Mouse (Mus musculus): ENCODE results near the gene Hist1h2bh.
"Not testable (repeated sequence)": the region's sequence is repeated elsewhere in the genome, so short reads cannot be mapped to it uniquely, and the experiment has no call there.

Gene Hist1h2bh

GRCm38 (mm10) chr13:23542999-23543607 lies at the start of gene Hist1h2bh:
TSS of gene Hist1h2bh (minus strand) at chr13:23543392.
- DNase-seq (ENCODE audit: extremely low read depth, low read depth, low spot score), result peak; percentile 97

DNA sequence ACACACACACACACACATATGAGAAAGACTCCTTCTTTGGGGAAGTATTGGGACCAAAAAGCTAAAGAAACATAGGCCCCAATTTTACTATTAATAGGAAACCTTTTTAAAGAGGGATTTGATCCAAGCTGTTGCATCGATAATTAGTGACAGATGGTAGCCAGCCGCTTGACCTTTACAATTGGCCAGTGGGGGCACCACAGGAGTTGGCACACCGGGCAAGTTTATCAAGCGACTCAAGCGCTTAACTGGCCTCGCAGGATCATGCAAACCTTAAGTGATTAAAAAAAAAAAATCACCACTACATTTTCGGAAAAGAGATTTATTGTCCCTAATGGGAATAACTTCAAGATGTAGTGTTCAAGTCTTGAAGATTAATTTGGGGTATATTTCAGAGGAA lies 49.4 kb upstream of the Hist1h2bh start:
- DNase-seq (ENCODE audit: extremely low read depth, low read depth, low spot score), result no peak

- not testable (repeated sequence) for DNase-seq (ENCODE audit: extremely low read depth, low read depth, low spot score)
These were observed 48.7 kb upstream of the Hist1h2bh start for GRCm38 (mm10) chr13:23591886-23592285.

DNA sequence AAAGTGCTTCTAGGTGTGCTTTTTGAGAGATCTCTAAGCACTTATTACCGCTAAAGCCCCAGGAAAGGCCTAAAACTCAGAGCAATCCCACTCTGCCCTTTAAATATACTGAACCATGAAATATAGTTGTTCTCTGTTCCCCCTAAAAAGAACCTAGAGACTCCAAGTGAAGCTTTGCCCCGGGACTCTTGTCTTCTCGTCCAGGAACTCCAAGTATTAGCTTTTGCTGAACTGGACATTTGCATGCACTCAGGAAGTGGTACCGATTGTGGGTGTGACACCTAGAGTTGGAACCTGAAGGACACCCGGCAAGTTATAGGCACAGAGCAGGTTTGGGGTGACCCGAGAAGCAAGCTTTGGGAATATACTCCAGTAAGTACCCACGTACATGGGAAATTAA lies 48.0 kb upstream of the Hist1h2bh start:
- DNase-seq (ENCODE audit: extremely low read depth, low read depth, low spot score), result no peak

GRCm38 (mm10) chr13:23586940-23587225 lies 43.7 kb upstream of the Hist1h2bh start:
- no peak for DNase-seq (ENCODE audit: extremely low read depth, low read depth, low spot score)

GRCm38 (mm10) chr13:23586099-23586939 lies 43.1 kb upstream of the Hist1h2bh start:
- DNase-seq (ENCODE audit: extremely low read depth, low read depth, low spot score), result no peak

- DNase-seq (ENCODE audit: extremely low read depth, low read depth, low spot score), result peak; percentile 81
These were observed 42.4 kb upstream of the Hist1h2bh start for GRCm38 (mm10) chr13:23585442-23586098.

DNA sequence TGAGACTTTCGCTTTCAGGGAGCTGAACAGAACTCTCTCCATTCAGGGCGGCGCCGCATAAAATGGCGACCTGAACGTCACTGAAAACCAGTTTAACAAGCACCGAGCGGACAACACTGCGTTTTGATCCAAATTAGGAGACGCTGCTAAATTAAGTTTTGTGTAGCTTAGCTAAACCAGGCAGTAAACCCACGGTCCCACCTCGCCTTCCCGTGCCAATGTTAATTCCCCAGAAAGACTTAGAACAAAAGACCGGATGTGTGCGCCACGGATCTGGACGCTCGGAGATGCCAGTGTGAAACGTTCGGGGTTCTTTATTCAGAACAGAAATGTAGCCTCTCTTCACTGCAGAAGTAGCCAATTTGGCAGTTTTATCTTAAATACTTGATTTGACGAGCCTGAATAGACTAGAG lies 41.8 kb upstream of the Hist1h2bh start:
- no peak for DNase-seq (ENCODE audit: extremely low read depth, low read depth, low spot score)

DNA sequence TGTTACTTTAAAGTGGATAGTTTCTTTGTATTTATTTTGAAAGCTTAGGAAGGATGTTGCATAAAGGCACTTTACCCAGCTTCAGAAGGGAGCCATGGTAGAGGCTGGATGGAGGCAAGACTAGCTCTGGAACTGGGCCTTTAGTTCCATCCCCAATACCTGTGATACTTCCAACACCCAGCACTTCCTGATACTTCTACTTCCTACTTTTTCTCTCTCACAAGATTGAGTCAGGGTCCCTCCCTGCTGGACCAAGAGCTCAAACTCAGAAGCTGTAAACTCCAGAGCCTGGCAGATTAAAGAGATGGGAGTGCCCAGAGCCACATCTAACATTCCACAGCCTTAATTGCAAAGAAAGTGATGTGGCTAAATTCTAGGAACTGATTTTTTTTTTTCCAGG lies 41.1 kb upstream of the Hist1h2bh start:
- no peak for DNase-seq (ENCODE audit: extremely low read depth, low read depth, low spot score)

- no peak for DNase-seq (ENCODE audit: extremely low read depth, low read depth, low spot score)
These were observed 40.3 kb upstream of the Hist1h2bh start for GRCm38 (mm10) chr13:23583387-23584068.

DNA sequence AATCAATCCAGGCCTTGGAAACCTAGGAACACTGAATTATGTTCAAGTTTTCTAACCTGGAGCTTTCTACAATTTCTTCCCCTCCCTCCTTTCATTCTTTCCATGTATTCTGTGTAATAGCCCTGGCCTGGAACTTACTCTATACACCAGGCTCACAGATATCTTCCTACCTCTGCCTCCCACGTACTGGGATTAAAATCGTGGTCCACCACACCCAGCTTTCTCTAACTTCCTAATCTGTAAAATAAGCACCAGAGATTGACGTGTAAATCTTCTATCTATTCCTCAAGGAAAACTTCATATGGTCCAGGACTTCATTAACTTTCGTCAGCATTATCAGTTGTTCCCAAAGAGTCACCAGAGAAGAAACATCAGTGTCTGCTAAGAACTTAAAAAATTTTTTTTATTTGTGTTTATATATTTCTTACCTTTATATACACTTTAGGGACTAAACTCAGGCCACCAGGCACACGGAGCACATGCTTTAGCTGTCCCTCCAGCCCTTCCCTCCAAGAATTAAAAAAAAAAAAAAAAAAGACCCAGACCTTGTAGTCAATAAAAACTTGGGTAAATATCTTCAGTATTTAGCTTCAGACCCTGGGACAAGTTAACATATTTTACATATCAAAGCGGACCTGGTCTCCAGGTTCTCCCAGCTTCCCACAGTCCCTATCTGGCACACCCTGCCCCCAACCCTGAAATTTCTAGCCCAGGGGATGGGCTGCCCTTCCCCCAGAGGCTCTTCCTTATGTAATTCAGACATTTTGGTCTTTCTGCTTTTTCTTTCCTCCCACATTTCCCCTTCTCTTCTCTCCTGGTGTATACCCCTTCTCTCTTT lies 39.2 kb upstream of the Hist1h2bh start:
- no peak for DNase-seq (ENCODE audit: extremely low read depth, low read depth, low spot score)

DNA sequence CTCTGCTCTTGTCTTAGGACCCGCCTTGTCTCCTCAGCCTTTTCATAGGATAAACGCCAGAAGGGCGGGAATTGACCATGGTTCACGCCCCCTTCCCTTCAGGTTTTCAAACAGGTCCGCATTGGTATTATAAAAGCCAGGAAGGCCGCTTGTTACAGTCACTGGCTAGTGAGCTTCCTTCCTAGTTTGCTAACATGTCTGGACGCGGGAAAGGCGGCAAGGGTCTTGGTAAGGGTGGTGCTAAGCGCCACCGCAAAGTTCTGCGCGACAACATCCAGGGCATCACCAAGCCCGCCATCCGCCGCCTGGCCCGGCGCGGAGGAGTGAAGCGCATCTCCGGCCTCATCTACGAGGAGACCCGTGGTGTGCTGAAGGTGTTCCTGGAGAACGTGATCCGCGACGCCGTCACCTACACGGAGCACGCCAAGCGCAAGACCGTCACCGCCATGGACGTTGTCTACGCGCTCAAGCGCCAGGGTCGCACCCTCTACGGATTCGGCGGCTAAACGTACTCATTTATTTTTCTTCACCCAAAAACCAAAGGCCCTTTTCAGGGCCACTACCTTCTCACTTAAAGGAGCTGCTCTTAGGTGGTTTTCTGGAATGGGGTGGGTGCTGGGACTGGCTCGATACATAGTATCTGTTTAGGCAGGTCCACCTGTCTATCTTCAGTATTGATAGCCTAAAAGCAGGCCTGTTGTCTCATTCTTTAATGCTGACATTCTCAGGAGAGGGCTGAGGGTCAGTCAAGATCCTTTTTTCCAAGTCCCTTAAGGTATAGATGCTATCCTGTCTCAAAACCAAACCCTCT lies 38.4 kb upstream of the Hist1h2bh start, which contains the start of gene Hist1h4d:
TSS of gene Hist1h4d (plus strand) at position 191 of the 811 bp plus-strand sequence.
- peak; percentile 85 for DNase-seq (ENCODE audit: extremely low read depth, low read depth, low spot score)

GRCm38 (mm10) chr13:23577835-23578234 lies 34.6 kb upstream of the Hist1h2bh start:
- no peak for DNase-seq (ENCODE audit: extremely low read depth, low read depth, low spot score)

- no peak for DNase-seq (ENCODE audit: extremely low read depth, low read depth, low spot score)
These were observed 33.9 kb upstream of the Hist1h2bh start for GRCm38 (mm10) chr13:23576906-23577639.

GRCm38 (mm10) chr13:23576351-23576881 lies 33.2 kb upstream of the Hist1h2bh start:
- no peak for DNase-seq (ENCODE audit: extremely low read depth, low read depth, low spot score)

DNA sequence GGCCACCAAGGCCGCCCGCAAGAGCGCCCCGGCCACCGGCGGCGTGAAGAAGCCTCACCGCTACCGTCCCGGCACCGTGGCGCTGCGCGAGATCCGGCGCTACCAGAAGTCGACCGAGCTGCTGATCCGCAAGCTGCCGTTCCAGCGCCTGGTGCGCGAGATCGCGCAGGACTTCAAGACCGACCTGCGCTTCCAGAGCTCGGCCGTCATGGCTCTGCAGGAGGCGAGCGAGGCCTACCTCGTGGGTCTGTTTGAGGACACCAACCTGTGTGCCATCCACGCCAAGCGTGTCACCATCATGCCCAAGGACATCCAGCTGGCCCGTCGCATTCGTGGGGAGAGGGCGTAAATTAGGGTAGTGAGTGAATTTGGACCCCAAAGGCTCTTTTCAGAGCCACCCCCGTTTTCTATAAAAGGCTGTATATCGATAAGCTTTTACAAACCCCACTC lies 32.7 kb upstream of the Hist1h2bh start:
- not testable (repeated sequence) for DNase-seq (ENCODE audit: extremely low read depth, low read depth, low spot score)

GRCm38 (mm10) chr13:23575271-23575851 lies 32.2 kb upstream of the Hist1h2bh start, which contains the start of gene Hist1h3d:
TSS of gene Hist1h3d (plus strand) at chr13:23575763.
- DNase-seq (ENCODE audit: extremely low read depth, low read depth, low spot score), result no peak

DNA sequence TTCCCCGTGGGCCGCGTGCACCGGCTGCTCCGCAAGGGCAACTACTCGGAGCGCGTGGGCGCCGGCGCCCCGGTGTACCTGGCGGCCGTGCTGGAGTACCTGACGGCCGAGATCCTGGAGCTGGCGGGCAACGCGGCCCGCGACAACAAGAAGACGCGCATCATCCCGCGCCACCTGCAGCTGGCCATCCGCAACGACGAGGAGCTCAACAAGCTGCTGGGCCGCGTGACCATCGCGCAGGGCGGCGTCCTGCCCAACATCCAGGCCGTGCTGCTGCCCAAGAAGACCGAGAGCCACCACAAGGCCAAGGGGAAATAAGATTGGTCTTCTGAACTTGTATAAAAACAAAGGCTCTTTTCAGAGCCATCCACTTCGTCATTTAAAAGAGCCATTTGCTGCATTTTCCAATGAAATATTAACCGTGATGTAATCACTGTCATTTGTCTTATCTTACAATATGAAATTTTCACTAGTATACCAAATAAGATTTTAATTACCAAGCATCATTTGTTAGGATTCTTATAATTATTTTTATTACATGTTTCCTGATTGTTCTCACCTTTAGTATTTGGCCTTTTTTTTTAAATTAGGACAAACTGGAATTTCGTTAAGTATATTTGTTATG lies 31.5 kb upstream of the Hist1h2bh start:
- not testable (repeated sequence) for DNase-seq (ENCODE audit: extremely low read depth, low read depth, low spot score)

Data from fat pad, adult 2 months (tissue).